Mouse (Mus musculus) ES-Bruce4 (cell line): ENCODE measurements around the gene Aars2. TPM values are rescaled to one million over a fixed set of nuclear protein-coding genes. Genes with fewer than 3 reads are reported as not detected.
A peak's percentile ranks its signal among the peaks of the same experiment; 100 is the strongest.

Experiments used
- H3K27ac ChIP-seq: 2 replicates; pipeline ENCODE4 v1.5.1; 2012; ENCODE audit warnings: low read length, inconsistent platforms; ENCODE audit not compliant: insufficient read depth
- H3K27me3 ChIP-seq: 2 replicates; pipeline ENCODE4 v1.6.1; 2012; ENCODE audit warnings: mild to moderate bottlenecking, low read length, inconsistent platforms; ENCODE audit not compliant: control insufficient read depth, poor library complexity, insufficient read depth, severe bottlenecking
- H3K36me3 ChIP-seq: 2 replicates; pipeline ENCODE4 v1.6.1; 2012; ENCODE audit warnings: inconsistent platforms, mild to moderate bottlenecking, low read length, moderate library complexity; ENCODE audit not compliant: control insufficient read depth, poor library complexity, insufficient read depth, severe bottlenecking
- H3K4me1 ChIP-seq: one replicate; pipeline ENCODE4 v1.8.1; 2011; ENCODE audit warnings: low read length; ENCODE audit not compliant: control insufficient read depth, insufficient read depth
- H3K4me3 ChIP-seq: 2 replicates; pipeline ENCODE4 v1.5.1; 2011; ENCODE audit warnings: low read depth, mild to moderate bottlenecking, low read length
- H3K9ac ChIP-seq: 2 replicates; pipeline ENCODE4 v1.6.1; 2012; ENCODE audit warnings: low read depth, mild to moderate bottlenecking, inconsistent platforms; ENCODE audit not compliant: poor library complexity, severe bottlenecking
- H3K9me3 ChIP-seq: replicated peaks from 2 replicates; pipeline ENCODE4 v1.6.1; 2012; ENCODE audit warnings: mild to moderate bottlenecking, low read length, inconsistent platforms; ENCODE audit not compliant: control insufficient read depth, poor library complexity, insufficient read depth, severe bottlenecking
- CTCF ChIP-seq: IDR thresholded peaks from one replicate; pipeline ENCODE4 v1.8.1; 2011; ENCODE audit warnings: low read depth, low read length
- EP300 ChIP-seq: IDR thresholded peaks from 2 replicates; pipeline ENCODE4 v1.6.1; 2011; ENCODE audit warnings: low read depth, low read length; ENCODE audit not compliant: insufficient read depth
- POLR2A ChIP-seq: IDR thresholded peaks from one replicate; pipeline ENCODE4 v1.8.1; 2011; ENCODE audit warnings: low read length; ENCODE audit not compliant: insufficient read depth
- polyA plus RNA-seq: library from polyadenylated mRNA; stranded (reverse); fragments of >200 nt; gene quantifications from 2 replicates; pipeline ENCODE4 v1.2.4, GENCODE M21; 2011; ENCODE audit warnings: low read depth; ENCODE audit not compliant: missing spikeins, insufficient read depth, insufficient read length

The Aars2 gene
- polyA plus RNA-seq, 1 experiment = 18.1 TPM

DNA sequence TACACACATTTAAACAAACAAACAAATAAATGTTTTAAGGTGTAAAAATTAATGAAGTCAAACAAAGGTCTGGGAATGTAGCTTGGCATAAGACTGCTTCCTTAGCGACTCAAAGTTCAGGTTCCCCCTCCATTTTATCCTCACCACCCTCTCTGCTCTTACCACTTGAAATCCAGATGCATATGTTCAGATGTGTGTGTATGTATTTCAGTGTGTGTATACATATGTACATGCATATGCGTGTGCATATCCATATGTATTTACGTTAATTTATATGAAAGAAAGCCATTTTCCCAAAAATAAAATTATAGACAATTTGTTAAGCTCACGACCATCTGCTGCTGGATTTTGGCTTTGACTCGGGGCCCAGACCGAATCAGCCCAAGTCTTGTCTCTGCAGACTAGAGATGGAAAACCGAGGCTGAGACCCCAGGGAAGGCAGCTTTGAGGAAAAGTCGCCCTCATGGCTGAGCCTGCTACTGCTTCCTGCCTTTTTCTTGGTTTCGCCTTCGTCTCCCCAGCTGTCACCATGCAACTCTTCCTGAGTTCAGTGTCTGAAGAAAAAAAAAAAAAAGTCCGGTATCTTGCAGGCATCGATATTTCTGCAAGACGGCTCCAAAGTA is 16.0 kb upstream of the Aars2 start:
- Histone ChIP-seq H3K9me3 (no peaks in the 10 kb centered on the region), H3K4me1 (peaks cover under 1% of the 10 kb centered on the region), H3K9ac (no peak overlapping the region), H3K27ac (no peak overlapping the region), H3K27me3 (no peaks in the 10 kb centered on the region), H3K4me3 (no peak overlapping the region), H3K36me3 (no peaks in the 10 kb centered on the region)
- no peak for TF ChIP-seq POLR2A
- TF ChIP-seq EP300 = no peak
- no peak for TF ChIP-seq CTCF

DNA sequence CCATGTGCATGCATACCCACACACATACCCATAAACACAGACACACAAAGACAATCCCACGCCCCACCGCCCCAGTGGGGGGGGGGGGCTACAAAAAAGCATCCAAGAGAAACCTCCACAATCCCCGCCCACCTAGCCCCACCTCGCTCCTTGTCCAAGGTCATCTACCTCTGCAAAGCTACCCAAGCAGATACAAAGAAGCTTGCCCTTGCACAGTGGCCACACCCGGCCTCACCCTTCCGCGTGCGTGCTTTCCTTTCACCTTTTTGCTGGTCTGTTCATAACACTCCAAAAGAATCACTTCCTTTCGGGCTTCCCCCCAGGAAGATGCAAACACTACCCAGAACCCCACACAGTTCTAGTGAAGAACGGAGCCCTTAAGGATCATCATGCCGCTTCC is 11.2 kb upstream of the Aars2 start:
- H3K36me3 ChIP-seq = no peaks in the 10 kb centered on the region
- TF ChIP-seq EP300 (peak; percentile 97), POLR2A (no peak)
- peak overlapping the region; percentile 23; the same call in 1 of the 2 replicates for H3K4me3 ChIP-seq
- peaks cover 8% of the 10 kb centered on the region for H3K4me1 ChIP-seq
- H3K9ac ChIP-seq = 0 out of 2 replicates have a peak overlapping the region, but pooled peaks have one; percentile 28
- peak overlapping the region; percentile 90 for H3K27ac ChIP-seq
- H3K27me3 ChIP-seq = no peaks in the 10 kb centered on the region
- no peaks in the 10 kb centered on the region for H3K9me3 ChIP-seq

DNA sequence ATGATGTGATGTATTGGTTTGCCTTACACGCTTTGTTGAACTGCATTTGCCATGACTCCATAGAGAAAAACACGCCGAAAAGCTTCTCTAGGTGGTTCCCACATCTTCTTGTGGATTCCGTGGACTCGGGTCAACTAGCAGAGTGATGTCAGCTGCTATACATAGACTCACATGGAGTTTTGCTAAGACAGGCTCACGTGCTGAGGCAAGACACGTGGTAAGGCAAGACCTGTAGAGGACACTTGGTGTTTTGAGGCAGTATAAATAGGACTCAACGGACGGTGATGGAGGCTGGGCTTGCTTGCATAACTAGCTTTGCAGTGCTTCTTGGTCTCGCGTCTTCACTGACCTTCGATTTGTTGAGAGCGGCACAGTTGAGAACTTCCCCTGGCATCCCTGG is 8.2 kb upstream of the Aars2 start:
- Histone ChIP-seq H3K9me3 (no peaks in the 10 kb centered on the region), H3K27me3 (no peaks in the 10 kb centered on the region), H3K27ac (no peak overlapping the region), H3K36me3 (no peaks in the 10 kb centered on the region), H3K4me3 (no peak overlapping the region), H3K4me1 (peaks cover 13% of the 10 kb centered on the region), H3K9ac (no peak overlapping the region)
- TF ChIP-seq EP300 (no peak), POLR2A (no peak), CTCF (no peak)

DNA sequence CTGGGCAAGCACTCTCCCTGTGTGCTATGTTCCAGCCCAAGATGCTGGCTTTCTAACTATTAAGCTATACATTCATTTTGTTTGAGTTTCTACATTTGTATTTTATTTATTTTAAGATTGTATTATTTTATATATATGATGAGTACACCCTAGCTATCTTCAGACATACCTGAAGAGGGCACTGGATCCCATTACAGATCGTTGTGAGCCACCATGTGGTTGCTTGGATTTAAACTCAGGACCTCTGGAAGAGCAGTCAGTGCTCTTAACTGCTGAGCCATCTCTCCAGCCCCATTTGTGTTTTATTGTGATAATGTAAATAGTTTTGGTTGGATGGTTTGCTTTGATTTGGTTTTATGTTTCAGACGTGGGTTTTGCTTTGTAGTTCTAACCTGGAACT is 7.1 kb upstream of the Aars2 start:
- H3K4me1 ChIP-seq = peaks cover 13% of the 10 kb centered on the region
- no peaks in the 10 kb centered on the region for H3K36me3 ChIP-seq
- H3K27me3 ChIP-seq = no peaks in the 10 kb centered on the region
- TF ChIP-seq EP300 = no peak
- TF ChIP-seq CTCF = no peak
- TF ChIP-seq POLR2A = no peak
- H3K4me3 ChIP-seq = no peak overlapping the region
- no peak overlapping the region for H3K9ac ChIP-seq
- H3K9me3 ChIP-seq = no peaks in the 10 kb centered on the region
- H3K27ac ChIP-seq = no peak overlapping the region

DNA sequence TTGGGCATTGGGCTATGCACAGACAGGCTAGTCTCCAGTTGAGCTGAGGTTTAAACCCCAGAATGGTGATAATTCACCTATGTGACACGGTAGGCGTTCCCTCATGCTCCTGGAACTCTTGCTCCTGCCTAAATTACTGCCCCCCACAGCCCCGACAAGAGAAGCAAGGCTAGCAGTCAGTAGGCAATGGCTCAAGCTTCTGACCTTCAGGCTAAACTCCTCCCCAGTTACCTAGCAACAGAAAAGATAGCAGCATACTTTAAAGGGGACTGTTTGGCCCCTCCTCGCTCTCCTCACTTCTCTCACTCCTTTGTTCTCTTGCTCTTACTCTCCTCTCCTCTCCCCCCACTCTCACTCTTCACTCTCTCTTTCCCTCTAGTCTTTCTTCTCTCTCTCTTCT is 5.7 kb upstream of the Aars2 start:
- TF ChIP-seq CTCF = no peak
- TF ChIP-seq EP300 = no peak
- TF ChIP-seq POLR2A = no peak
- H3K27ac ChIP-seq = no peak overlapping the region

DNA sequence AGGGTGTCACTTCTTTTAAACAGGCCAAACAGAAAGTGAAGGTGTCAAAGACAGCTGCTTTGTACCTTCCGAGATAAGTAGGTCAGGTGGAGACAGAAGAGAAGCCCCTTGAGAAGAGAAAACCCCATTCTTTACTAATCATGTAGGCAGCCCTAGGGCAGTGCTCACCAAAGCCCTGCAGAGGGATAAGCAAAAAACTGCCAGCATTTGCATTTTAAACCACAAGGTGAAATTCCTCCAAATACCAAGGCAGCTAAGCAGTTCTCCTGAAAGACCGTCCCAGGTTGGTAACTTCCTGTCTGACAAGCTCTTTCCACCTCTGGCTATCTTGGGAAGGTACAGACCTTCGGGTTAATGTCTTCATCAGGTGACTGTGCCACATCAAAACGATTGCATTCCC is 4.3 kb upstream of the Aars2 start:
- H3K9me3 ChIP-seq = no peaks in the 10 kb centered on the region
- H3K4me3 ChIP-seq = no peak overlapping the region
- H3K27ac ChIP-seq = no peak overlapping the region
- peaks cover 14% of the 10 kb centered on the region for H3K4me1 ChIP-seq
- no peak overlapping the region for H3K9ac ChIP-seq
- TF ChIP-seq EP300 = no peak
- TF ChIP-seq CTCF = no peak
- TF ChIP-seq POLR2A = no peak
- H3K27me3 ChIP-seq = no peaks in the 10 kb centered on the region
- no peaks in the 10 kb centered on the region for H3K36me3 ChIP-seq

More for the DNA sequence above, 5.7 kb upstream of the Aars2 start:
- H3K9me3 ChIP-seq = no peaks in the 10 kb centered on the region
- H3K27me3 ChIP-seq = no peaks in the 10 kb centered on the region
- no peak overlapping the region for H3K4me3 ChIP-seq
- H3K9ac ChIP-seq = no peak overlapping the region
- no peaks in the 10 kb centered on the region for H3K36me3 ChIP-seq
- peaks cover 11% of the 10 kb centered on the region for H3K4me1 ChIP-seq
